Mouse (Mus musculus): ENCODE results near the gene Tlx3. TPM values are rescaled to one million over a fixed set of nuclear protein-coding genes. Genes with fewer than 3 reads are reported as not detected.

The Tlx3 gene
- total RNA-seq, 1 experiment from 2014 or later = not detected

DNA sequence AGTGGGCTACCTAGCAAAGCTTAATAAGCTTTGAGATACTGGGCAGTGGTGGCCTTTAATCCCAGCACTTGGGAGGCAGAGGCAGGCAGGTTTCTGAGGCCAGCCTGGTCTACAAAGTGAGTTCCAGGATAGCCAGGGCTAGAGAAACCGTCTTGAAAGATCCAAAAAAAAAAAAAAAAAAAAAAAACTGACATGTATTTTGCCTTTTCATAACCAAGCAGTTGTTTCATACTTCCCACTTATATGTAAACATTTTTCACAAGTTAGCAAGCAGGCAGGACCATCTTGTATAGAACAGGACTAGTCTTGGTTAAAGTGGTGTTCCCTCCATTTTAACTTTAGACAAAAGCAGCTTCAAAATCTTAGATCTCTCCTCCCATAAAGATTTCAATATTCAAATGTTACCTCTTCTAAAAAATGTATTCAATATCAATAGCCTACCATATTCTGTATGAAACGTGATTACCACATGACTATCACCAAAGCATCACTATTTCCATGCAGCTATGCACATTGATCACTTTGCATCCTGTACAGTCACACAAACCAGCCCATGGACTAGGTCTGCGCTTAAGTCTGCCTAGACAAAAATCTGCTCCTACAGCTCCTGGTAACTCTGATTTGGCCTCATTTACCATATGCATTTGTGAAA lies 52.1 kb downstream of the Tlx3 start:
- DNase-seq = no peak

Other genes with a start within 250 kb of the Tlx3 start
- 2.1 TPM in 2 replicates for gene Fgf18, start 56.2 kb downstream of the Tlx3 start, total RNA-seq (2021)
- gene Npm1, start 40.4 kb downstream of the Tlx3 start, total RNA-seq (2021) = 351 and 422 TPM in 2 replicates
- not detected in 2 replicates for gene Gm12117, start 73.1 kb upstream of the Tlx3 start, total RNA-seq (2021)